Mouse (Mus musculus) right cerebral cortex, postnatal 14 days (tissue): ENCODE measurements around the gene Lrp6.

Source experiments
- DNase-seq: peaks from one replicate; pipeline ENCODE4 v3.0.0; 2022

The Lrp6 gene

DNA sequence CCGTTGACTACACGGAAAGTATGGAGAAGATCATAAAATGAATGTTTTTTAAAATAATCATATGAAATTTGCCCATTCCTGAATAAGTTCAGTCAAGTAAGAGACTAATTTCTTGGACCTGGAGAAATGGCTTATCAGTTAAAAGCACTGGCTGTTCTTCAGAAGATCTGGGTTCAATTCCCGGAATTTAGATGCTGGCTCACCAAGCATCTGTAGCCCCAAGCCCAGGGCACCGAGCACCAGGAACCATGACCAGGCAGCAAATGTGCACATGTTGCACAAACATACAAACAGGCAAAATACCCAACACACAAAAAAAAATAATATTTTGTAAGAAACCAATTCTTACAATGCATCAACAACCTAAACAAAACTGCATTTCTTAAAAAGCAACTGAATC lies 37.4 kb downstream of the Lrp6 start:
- no peak for DNase-seq

DNA sequence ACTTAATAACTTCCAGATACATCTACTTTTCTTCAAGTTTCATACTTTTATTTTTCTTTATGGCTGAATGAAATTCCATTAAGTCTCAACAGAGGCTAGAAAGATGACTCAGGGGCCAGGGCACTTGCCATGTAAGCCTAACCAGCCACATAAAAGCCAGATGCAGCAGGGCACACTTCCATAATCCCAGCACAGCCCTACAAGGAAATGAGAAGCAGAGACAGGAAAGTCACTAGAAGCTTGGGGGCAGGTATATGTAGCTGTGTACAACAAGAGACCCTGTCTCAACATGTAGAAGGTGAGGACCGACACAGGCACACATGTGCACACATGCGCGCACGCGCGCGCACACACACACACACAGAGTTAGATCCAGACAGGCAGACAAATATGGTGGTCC lies 38.4 kb downstream of the Lrp6 start:
- DNase-seq: no peak

DNA sequence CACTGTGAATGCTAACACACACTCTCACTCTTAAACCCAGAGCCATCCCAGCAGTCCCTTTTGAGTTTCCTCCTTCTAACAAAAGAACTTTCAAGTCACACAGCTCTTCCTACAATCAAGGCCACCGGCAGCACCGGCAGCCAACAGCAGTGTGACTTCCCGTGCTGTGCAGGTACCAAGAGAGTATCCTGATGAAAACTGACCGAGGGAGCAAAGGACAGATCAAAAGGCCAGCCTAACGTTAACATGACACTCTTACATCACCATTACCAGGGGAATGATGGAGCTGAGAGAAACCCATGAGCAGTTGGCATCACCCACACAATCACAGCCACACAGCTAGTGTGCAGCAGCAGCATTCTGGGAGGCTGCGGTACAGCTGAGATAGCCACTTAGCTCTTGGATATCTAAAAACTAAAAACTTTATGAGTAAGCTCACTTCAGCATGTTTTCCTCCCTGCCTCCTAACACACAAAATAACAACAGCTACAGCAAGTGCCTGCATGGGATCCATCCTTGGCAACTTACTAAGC lies 39.1 kb downstream of the Lrp6 start:
- DNase-seq: no peak

DNA sequence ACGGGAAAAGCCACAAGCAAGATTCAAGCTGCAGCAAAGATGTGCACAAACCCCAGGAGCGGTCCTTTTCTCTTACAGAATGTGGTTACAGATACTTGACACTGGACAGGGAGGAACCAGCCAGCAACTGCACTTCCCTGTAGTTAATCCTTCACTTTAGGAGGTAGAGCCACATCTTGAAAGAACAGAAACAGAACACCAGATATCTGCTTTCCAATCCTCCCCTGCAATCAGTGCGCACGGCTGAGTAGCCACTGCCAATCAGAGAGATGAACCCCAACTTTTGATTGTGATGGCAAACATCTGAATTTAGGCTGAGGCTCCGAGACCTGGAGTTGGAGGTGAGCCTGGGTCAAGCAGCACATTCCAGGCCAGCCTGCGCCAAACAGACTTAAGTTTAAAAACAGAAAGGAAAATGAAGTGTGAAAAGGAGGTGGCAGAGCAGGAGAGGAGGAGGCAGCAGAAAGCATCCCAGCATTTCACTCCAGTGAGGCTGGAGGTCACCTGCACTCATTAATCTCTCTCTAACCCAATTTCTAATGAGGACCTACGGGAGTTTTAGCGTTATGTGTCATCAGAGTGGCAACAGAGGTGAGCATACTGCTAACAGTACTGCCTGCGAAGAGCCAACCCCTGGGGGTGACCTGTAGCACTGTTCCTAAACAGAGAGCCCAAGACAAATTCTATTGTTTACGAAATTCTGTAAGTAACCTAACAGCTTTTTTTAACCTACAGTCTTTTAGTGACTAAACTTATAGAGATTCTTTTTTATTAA lies 39.8 kb downstream of the Lrp6 start:
- DNase-seq: no peak

DNA sequence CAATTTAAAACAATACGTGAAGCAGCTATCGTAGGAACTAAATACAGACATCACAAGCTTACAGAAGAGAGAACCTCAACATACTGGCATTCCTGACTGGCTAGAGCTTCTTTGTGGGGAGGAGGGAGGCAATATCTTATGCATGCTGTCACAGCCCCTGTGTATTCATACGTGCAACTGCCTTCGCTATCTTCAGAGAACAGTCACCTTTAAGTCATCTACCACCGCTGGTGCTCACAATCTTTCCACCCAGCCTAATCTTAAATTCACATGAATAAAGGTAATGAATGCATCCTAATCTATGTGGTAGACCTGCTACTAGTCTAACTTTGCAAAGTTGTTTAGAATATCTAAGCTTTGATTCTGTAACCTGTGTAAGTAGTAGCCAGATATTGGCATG lies 40.5 kb downstream of the Lrp6 start:
- DNase-seq: no peak

DNA sequence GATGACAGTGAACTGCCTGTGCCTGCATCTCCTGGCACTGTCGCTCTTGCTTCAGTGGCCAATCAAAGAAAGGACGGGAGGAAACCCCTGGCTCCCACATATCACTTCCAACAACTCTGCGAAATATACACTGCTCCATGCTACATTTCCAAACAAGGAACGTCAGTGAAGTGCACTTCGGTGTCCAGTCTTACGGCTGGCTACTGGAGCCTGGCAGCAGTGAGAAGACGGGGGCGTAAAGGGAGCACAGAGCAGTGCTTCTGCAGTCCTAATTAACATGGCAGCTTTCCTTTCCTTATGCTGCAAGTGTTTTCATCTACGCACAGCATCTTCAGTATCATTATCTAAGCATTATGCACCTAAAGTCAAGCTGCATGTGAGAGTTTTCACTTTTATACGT lies 45.4 kb downstream of the Lrp6 start:
- no peak for DNase-seq

DNA sequence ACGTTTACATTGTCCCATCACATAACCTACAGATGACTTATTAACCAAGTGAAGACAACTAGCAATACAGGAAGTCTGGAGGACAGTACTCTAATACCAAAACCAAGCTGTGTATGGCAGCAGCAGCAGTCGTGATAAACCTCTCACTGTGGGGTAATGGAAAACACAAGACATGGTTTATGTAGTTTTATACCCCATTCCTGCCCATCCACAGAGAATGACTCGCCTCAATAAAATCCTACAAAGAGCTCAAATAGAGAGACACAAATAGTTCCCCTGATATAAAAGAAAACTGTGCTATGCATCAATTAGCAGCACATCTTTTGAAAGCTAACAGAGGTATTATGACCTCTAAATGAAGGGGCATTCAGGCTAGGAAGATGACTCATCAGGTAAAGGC lies 45.9 kb downstream of the Lrp6 start:
- DNase-seq: no peak

DNA sequence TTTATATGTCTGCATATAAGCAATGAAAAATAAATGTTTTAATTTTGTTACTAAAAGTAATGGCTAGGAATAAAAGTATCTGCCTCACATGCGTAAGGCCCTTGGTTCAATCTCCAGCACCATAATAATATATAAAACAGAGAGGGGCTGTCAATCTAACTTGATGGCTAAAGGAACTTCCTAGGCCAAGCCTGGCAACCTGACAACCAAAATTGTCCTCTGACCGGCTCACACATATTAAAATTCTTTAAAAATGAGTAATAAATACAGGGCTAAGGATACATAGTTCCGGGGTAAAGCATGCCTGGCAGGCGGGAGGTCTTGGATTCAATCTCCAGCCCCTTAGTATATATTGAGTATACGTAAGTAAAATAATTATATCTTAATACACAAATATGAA lies 48.3 kb downstream of the Lrp6 start:
- no peak for DNase-seq

DNA sequence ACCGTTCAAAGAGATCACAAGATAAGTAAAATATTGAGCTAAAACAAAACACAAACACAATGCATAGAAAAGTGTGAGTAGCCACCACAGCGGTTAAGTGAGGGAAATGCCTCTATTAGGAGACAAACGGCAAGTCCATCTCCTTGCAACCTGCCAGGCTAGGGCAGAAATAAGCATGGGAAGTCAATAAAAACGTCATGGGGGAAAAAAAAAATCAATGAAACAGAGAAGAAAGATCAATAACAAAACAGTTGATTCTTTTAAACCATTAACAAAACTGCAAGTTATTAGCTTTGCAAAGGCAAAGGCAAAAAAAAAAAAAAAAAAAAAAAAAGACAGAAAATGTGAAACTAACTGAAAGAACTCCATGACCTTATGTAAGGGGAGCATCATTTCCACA lies 49.6 kb downstream of the Lrp6 start:
- no peak for DNase-seq

DNA sequence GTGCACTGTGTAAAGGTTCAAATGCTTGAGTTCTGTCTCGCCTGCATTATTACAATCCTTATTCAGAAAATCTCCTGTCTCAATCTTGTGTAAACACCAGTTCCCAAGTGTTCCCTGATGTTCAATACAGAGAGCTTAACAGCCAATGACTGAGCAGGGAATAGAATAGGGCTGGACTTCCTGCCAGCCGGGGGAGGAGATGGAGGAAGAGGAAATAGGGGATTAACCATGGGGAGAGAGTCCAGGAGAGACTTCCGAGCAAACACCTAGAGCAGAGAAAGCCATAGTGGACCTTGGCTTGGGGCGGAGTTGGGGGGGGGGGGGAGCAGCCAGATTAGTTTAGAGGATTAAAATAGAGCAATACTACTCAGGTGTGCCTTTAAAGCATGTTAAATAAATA lies 51.3 kb downstream of the Lrp6 start:
- no peak for DNase-seq

DNA sequence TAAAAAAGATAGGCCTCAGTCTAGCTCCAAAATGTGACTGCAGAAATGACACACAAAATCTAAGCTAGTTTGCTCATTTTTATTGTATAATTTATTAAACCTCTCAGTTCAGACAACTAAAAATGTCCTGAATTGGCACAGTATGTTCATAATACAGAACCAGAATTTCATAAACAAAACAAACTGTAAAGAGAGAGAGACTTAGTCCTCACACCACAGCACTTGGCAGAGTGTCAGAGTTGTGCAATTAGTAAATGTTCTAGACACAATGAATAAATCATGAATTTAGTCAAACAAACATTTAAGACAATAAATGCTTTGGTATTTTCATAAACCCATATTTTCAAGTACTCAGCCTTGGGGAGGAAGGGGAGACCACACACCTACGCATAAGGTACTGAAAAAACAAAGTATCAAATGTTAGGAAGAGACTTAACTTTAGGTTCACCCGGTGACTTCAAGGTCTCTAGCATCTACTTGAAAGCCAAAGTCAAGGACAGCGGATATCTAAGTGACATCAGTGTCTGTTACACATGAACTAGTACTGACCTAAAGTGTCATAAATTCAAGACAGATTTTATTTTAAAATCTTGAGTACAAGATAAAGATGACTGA lies 52.8 kb downstream of the Lrp6 start:
- DNase-seq: no peak

DNA sequence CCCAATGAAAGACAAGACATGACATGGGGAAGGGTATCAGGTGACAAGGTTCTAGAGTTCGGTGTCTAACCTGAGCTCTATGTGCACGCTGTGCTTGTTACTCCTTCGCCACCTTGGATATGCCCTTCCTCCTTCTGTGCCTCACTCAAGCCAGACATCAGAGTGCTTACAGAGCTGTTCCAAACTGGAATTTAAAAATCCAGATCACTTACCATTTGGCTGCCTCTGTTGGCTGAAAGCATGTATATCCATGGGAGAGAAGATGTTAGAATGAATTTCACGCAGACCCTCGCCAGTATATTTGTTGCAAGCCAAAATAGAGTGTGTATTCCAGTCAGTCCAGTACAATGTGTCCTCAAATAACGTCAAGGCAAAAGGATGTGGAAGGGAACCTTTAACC lies 53.8 kb downstream of the Lrp6 start:
- no peak for DNase-seq

DNA sequence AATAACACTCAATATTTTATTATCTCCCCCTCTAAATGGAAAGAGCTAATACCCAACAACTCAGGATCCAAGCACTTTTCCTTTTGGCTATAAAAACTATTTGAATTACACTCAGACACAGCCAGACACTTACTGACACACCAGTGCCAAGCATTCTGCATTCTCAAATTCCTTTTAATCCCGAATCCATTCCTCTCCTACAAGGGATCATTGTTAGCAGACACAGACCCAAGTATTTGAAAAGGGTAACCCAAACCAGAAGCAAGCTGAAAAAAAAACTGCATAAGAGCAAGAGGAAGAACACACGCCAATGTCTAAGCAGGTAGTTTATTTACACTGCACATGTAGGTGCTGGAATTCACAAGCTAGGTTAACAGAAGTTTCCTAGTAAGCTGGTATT lies 54.3 kb downstream of the Lrp6 start:
- DNase-seq: no peak

DNA sequence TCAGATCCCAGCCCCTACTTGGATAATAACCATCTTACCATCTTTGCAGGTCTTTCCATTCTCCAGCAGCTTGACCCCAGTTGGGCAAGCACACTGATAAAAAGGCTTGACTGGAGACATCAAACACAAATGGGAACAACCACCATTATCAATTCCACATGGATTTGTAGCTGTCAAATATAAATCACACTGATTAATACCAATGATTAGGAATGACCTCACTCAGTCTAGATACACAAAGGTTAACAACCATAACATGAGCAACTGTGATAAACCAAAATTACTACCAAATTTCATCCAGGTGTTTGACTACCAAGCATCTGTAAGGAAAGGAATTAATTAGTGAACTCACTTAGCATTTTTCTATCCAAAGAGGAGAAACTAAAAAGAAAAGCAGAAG lies 55.6 kb downstream of the Lrp6 start:
- no peak for DNase-seq

DNA sequence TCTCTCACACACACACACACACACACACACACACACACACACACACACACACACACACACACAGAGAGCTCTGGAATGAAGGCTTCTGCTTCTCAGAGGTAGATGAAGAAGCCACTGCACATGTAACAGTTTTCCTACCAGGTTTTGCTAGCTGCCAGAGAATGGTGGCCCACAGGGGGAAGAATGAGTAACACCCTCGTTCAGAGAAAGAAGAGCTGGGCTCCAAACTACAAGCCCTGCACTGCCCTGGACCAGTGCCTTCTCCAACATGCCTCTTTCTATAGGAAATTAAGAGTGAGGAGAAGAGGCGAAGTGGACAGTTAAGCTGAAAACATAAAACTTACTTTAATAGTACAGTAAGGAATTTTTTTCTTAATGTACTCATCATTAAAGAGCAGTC lies 56.5 kb downstream of the Lrp6 start:
- DNase-seq: no peak

DNA sequence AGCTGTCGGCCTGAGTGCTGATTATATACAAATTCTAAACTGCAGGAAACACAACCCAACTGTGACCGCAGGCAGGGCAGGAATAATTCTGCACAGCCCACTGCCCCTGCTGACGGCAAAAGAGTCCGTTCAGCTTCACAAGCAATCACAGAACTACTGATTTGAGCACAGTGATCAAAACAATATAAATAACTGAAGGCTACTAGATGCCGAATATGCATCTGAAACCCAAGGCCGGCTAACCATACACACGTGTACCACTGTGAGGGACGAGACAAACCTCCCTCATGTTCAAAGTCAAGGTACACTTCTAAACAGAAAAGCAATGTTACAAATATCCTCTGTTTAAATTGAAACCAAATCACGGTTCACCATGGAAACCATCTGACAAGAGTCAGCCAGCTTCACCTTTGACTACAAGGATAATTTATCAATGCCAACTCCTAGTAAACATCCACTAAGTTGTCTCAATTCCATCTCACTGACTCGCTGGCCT lies 57.0 kb downstream of the Lrp6 start:
- DNase-seq: no peak

DNA sequence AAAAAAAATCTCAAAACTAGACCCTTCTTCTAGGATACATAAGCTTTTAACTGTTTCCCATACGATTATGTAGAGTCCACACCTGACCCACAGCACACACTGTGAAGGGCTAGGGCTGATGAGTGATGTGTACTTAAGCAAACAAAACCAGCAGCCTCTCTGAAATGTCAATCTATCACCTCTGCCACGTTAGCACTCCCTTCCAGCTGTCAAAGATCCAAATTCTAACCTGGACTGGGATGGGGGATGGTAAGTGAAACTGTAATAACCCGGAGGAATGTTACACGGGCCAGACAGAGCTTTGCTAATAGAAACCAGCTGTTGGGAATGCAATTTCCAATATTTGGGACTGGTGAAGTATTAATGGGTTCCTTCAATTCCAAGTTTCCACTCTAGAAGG lies 61.9 kb downstream of the Lrp6 start:
- no peak for DNase-seq

DNA sequence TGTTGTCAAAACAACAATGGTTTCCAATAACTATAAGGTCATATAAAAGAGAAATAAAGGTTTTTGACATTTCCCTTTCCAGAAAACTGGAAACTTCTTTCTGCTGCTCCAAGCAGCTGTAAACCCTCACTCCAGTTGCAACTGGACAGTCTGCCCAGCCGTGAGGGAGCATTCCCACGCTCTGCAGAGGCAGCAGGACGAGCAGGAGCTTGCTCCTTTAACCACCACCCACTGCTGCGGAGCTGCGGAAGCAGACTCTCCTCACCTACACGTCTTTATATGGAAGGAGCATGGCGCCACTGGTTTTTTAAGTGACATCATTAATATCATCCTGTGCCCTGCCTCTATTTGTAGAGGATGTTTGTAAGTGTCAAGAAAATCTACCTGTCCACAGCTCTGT lies 64.4 kb downstream of the Lrp6 start:
- no peak for DNase-seq

DNA sequence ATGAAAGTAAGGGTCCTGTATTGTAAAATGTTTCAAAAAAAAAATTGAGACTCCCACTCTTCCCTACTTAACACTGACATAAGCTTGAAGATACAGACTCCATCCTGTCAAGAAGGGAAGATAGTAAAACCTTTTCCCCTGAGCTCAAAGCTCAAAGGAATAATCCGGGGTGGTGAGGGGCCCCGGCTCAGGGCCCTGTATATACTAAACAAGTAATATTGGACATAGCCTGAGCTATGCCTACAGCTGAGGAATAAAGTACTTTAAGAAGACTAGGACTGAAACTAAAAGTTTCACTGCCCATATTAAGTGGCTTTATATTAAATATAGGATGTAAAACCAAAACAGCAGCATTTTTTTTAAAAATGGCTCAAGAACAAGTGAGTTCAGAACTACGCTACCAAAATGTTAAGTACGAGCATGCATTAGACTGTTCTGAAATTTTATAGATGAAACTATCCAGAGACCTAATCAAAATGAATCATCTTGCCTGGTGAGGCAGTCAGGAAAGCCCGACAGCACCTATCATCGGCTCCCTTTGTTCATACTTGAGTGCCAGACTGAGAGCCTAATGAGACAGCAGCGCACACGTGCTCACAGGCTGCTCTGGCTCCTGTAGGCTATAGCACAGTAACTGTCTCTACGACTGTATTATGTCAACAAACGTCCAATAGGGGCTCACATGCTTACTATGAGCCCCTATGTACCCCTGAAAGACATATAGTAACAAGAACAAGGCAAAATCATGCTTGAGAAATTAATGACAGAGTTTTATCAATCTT lies 66.2 kb downstream of the Lrp6 start:
- no peak for DNase-seq

DNA sequence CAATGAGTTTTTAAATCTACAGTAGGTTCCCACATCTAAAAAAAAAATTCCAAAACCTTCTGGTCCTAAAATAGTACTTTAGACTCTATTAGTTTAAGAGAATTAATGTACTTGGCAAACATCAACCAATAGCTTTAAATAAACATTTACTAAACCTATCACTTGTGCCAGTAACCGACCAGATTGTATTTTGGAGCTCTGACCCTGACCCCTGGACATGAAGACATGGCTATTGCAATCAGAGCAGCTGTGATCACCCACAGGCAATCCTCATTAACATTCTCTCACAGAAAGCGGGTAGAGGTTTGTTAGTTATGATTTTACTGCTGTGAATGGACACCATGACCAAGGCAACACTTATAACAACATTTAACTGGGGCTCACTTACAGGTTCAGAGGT lies 67.7 kb downstream of the Lrp6 start:
- no peak for DNase-seq

DNA sequence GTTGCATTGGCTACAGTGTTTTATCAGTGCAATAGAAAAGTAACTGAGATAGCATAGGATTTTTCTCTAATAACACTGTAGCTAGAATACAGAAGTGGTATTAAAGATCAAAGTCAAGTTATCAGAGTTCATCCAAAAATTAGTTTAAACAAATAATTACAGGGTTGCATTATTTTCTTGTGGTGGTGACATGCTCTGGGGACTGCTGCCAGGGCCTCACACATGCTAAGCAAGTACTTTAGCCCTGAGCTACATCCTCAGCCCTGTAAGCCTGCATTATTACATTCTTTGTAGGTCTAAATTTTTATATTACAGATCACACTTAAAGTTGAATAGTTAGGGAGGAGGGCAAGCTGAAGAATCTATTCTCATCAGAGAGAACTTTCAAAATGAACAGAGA lies 68.2 kb downstream of the Lrp6 start:
- DNase-seq: no peak

DNA sequence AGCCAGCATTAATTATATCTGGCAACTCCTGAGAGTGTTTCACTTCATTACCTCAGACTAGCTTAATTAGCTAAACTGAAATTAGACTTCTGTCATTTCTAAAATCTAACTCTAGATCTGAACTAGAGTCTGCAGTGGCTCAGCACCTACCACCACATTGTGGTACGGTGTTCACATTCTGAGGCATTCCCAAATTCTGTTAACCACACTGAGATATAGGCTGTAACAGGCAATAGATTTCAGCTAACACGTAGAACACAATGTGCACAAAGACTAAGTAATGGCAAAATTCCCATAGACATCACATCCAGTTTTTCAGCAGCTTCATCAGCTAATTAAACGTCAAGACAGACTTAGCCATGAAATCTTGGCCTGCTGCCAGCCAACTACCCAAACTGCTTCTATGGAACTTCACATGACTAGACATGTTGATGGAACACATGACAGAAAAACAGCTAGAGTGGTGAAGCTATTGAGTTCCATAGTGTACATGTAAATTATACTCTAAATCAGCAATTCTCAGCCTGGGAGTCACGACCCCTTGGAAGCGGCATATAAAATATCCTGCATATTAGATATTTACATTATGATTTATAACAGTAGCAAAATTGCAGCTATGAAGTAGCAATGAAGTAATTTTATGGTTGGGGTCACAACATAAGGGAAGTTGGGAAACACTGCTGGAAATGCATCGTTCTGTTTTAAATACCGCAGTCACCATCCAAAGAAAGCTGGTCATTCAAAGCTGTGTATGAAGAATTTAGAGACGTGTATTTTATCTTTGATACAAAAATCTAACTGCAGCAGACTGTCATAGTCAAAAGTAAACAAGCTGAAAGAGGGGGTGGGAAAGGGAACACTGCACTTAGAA lies 71.7 kb downstream of the Lrp6 start:
- peak; percentile 39 for DNase-seq

DNA sequence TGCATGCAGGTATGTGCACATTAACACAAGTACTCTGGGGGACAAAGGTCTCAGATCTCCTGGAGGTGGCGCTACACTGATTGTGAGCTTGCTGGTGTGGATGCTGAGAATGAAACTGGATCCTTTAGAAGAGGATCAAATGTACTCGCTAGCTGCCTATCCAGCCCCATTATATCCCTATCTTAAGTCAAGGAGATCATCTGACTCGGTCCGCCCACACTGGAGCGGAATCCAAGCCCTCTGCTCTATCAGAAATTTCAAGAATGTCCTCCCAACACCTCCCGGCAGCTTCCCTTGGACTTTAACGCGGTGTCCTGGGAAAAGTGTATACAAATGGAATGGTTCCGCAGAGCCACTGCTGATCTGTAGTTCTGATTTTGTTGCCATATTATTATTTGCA lies 77.1 kb downstream of the Lrp6 start:
- no peak for DNase-seq
